Mouse (Mus musculus): ENCODE measurements around the gene Fam122b. TPM values are rescaled to one million over a fixed set of nuclear protein-coding genes. Genes with fewer than 3 reads are reported as not detected.

Gene Fam122b
- polyA plus RNA-seq, 2 experiments, result 15.3 to 19.9 TPM

- no peak for TF ChIP-seq POLR2A (IDR thresholded peaks at IDR 0.05; ENCODE audit: borderline replicate concordance, extremely low read depth, insufficient read depth, insufficient read length)
- 80% methylated on average over 5 of the region's 5 CpGs for WGBS
- H3K9me3 ChIP-seq (ENCODE audit: control insufficient read depth, low read length), result no peaks in the 10 kb centered on the region
Measured at GRCm38 (mm10) chrX:53201616-53202015, 68.0 kb downstream of the Fam122b start.

GRCm38 (mm10) chrX:53197681-53198080 is 71.9 kb downstream of the Fam122b start:
- WGBS, result 77% methylated on average over 4 of the region's 4 CpGs

More at GRCm38 (mm10) chrX:53201616-53202015, 68.0 kb downstream of the Fam122b start:
- ATAC-seq (ENCODE audit: low FRiP score, low read depth) (no peak), DNase-seq (ENCODE audit: low spot score) (no peak)
- H3K4me3 ChIP-seq (replicated peaks; ENCODE audit: low read length), result no peak overlapping the region
- H3K27me3 ChIP-seq (ENCODE audit: control insufficient read depth, insufficient read depth, low read length), result no peaks in the 10 kb centered on the region
- no peaks in the 10 kb centered on the region for H3K36me3 ChIP-seq (ENCODE audit: control insufficient read depth, insufficient read depth, low read length)
- no peak overlapping the region for H3K9ac ChIP-seq (ENCODE audit: low read depth, low read length, severe bottlenecking)
- H3K27ac ChIP-seq (replicated peaks; ENCODE audit: low read depth, low read length), result no peak overlapping the region
- H3K4me1 ChIP-seq (ENCODE audit: control insufficient read depth, insufficient read depth, low read length), result no peaks in the 10 kb centered on the region
- no peak overlapping the region for H3K4me2 ChIP-seq (replicated peaks; ENCODE audit: low read depth, low read length, severe bottlenecking)

GRCm38 (mm10) chrX:53196392-53196791 is 73.2 kb downstream of the Fam122b start:
- Histone ChIP-seq H3K4me1 (ENCODE audit: control insufficient read depth, insufficient read depth, low read length) (no peaks in the 10 kb centered on the region), H3K9me3 (ENCODE audit: control insufficient read depth, low read length) (no peaks in the 10 kb centered on the region), H3K9ac (ENCODE audit: low read depth, low read length, severe bottlenecking) (no peak overlapping the region), H3K36me3 (ENCODE audit: control insufficient read depth, insufficient read depth, low read length) (no peaks in the 10 kb centered on the region), H3K4me3 (replicated peaks; ENCODE audit: low read length) (no peak overlapping the region), H3K27ac (replicated peaks; ENCODE audit: low read depth, low read length) (no peak overlapping the region), H3K4me2 (replicated peaks; ENCODE audit: low read depth, low read length, severe bottlenecking) (no peak overlapping the region), H3K27me3 (ENCODE audit: control insufficient read depth, insufficient read depth, low read length) (no peaks in the 10 kb centered on the region)
- TF ChIP-seq POLR2A (IDR thresholded peaks at IDR 0.05; ENCODE audit: borderline replicate concordance, extremely low read depth, insufficient read depth, insufficient read length), result no peak
- DNase-seq (ENCODE audit: low spot score) (no peak), ATAC-seq (ENCODE audit: low FRiP score, low read depth) (no peak)
- WGBS, result 41% methylated on average over 5 of the region's 5 CpGs

More at GRCm38 (mm10) chrX:53197681-53198080, 71.9 kb downstream of the Fam122b start:
- no peak for DNase-seq (ENCODE audit: low spot score)
- Histone ChIP-seq H3K4me1 (ENCODE audit: control insufficient read depth, insufficient read depth, low read length) (no peaks in the 10 kb centered on the region), H3K4me2 (replicated peaks; ENCODE audit: low read depth, low read length, severe bottlenecking) (no peak overlapping the region), H3K9ac (ENCODE audit: low read depth, low read length, severe bottlenecking) (no peak overlapping the region), H3K36me3 (ENCODE audit: control insufficient read depth, insufficient read depth, low read length) (no peaks in the 10 kb centered on the region), H3K9me3 (ENCODE audit: control insufficient read depth, low read length) (no peaks in the 10 kb centered on the region), H3K4me3 (replicated peaks; ENCODE audit: low read length) (no peak overlapping the region), H3K27ac (replicated peaks; ENCODE audit: low read depth, low read length) (no peak overlapping the region), H3K27me3 (ENCODE audit: control insufficient read depth, insufficient read depth, low read length) (no peaks in the 10 kb centered on the region)
- no peak for TF ChIP-seq POLR2A (IDR thresholded peaks at IDR 0.05; ENCODE audit: borderline replicate concordance, extremely low read depth, insufficient read depth, insufficient read length)
- ATAC-seq (ENCODE audit: low FRiP score, low read depth), result no peak

Other genes with a start within 250 kb of the Fam122b start
- 12.6 and 18.4 TPM in 2 replicates for gene Plac1, start 29.7 kb downstream of the Fam122b start, polyA plus RNA-seq (2012; rRNA removed)
- 12.5 and 14.0 TPM in 2 replicates for gene Plac1, start 29.7 kb downstream of the Fam122b start, polyA plus RNA-seq (2014; fragmentation: Nextera tagmentation; extraction: Ambion mirVana)
- gene Fam122c, start 3.6 kb upstream of the Fam122b start, polyA plus RNA-seq (2012; rRNA removed), result not detected in 2 replicates
- not detected in 2 replicates for gene Fam122c, start 3.6 kb upstream of the Fam122b start, polyA plus RNA-seq (2014; fragmentation: Nextera tagmentation; extraction: Ambion mirVana)
- 15.4 and 19.2 TPM in 2 replicates for gene Mospd1, start 100.7 kb upstream of the Fam122b start, polyA plus RNA-seq (2012; rRNA removed)
- gene Mospd1, start 100.7 kb upstream of the Fam122b start, polyA plus RNA-seq (2014; fragmentation: Nextera tagmentation; extraction: Ambion mirVana), result 54.7 and 56.4 TPM in 2 replicates
- gene Etd, start 165.1 kb upstream of the Fam122b start, polyA plus RNA-seq (2012; rRNA removed), result not detected in 2 replicates
- not detected in 2 replicates for gene Etd, start 165.1 kb upstream of the Fam122b start, polyA plus RNA-seq (2014; fragmentation: Nextera tagmentation; extraction: Ambion mirVana)

Measured in limb, embryonic 14.5 days (tissue).